Comparison of ENCODE assay signal across 8 mouse cellular contexts in genomic region chr2:52990874-52991687, GRCm38 (mm10).
DNase-seq lines count a peak whose midpoint lies in the region; ATAC-seq and TF ChIP-seq lines count a peak whose summit lies in the region.

No protein-coding gene starts in this region.

- DNase-seq in heart, adult 18-20 months = peak; percentile 64 to 77
- DNase-seq in embryonic facial prominence, embryonic 10.5 days (ENCODE audit: low spot score) = no peak
- DNase-seq in heart, postnatal 0 days (ENCODE audit: low spot score) = peak; percentile 16
- DNase-seq in lung, embryonic 14.5 days = peak; percentile 65
- DNase-seq in embryo, embryonic 9.5 days (ENCODE audit: extremely low spot score) = no peak
- no peak for DNase-seq in adipocyte (ENCODE audit: low spot score)

- H3K27ac ChIP-seq in heart, embryonic 11.5 days (ENCODE audit: low read depth, low read length) = no peak overlapping the region
- H3K27ac ChIP-seq in embryonic facial prominence, embryonic 10.5 days (replicated peaks) = peak overlapping the region; percentile 52; the same call in 1 of the 2 replicates
- H3K27ac ChIP-seq in heart, postnatal 0 days (ENCODE audit: low read depth) = peak overlapping the region; percentile 72
- peak overlapping the region; percentile 72; the same call in 1 of the 2 replicates for H3K27ac ChIP-seq in lung, embryonic 14.5 days (ENCODE audit: low read depth)

- H3K36me3 ChIP-seq in heart, embryonic 11.5 days (ENCODE audit: control insufficient read depth, insufficient read depth, low read length) = no peaks in the 10 kb centered on the region
- no peaks in the 10 kb centered on the region for H3K36me3 ChIP-seq in embryonic facial prominence, embryonic 10.5 days (replicated peaks)
- no peaks in the 10 kb centered on the region for H3K36me3 ChIP-seq in heart, postnatal 0 days (replicated peaks; ENCODE audit: control insufficient read depth, insufficient read depth, low read length)
- H3K36me3 ChIP-seq in lung, embryonic 14.5 days (ENCODE audit: insufficient read depth) = no peaks in the 10 kb centered on the region

- no peak overlapping the region for H3K4me2 ChIP-seq in heart, embryonic 11.5 days
- peak overlapping the region; percentile 24; the same call in 1 of the 2 replicates for H3K4me2 ChIP-seq in heart, postnatal 0 days (ENCODE audit: low read depth, low read length)
- peak overlapping the region; percentile 42 for H3K4me2 ChIP-seq in lung, embryonic 14.5 days

- 58% methylated on average over 9 of the region's 9 CpGs for WGBS in heart, embryonic 11.5 days (ENCODE audit: insufficient replicate concordance)
- 64% methylated on average over 9 of the region's 9 CpGs for WGBS in embryonic facial prominence, embryonic 10.5 days
- WGBS in heart, postnatal 0 days = 53% methylated on average over 9 of the region's 9 CpGs
- WGBS in lung, embryonic 14.5 days = 33% methylated on average over 9 of the region's 9 CpGs

- H3K9ac ChIP-seq in heart, embryonic 11.5 days (ENCODE audit: low read depth, low read length) = no peak overlapping the region
- H3K9ac ChIP-seq in heart, postnatal 0 days (replicated peaks; ENCODE audit: low read depth, low read length) = no peak overlapping the region
- H3K9ac ChIP-seq in lung, embryonic 14.5 days = no peak overlapping the region; the same call in 1 of the 2 replicates

- H3K4me3 ChIP-seq in heart, embryonic 11.5 days (ENCODE audit: low read depth, low read length) = no peak overlapping the region
- no peak overlapping the region for H3K4me3 ChIP-seq in embryonic facial prominence, embryonic 10.5 days
- H3K4me3 ChIP-seq in heart, postnatal 0 days (ENCODE audit: low read depth, low read length) = no peak overlapping the region
- no peak overlapping the region for H3K4me3 ChIP-seq in lung, embryonic 14.5 days (ENCODE audit: low read depth, low read length)

- no peaks in the 10 kb centered on the region for H3K9me3 ChIP-seq in heart, embryonic 11.5 days (replicated peaks; ENCODE audit: control insufficient read depth, low read length)
- H3K9me3 ChIP-seq in embryonic facial prominence, embryonic 10.5 days = no peaks in the 10 kb centered on the region
- H3K9me3 ChIP-seq in heart, postnatal 0 days (replicated peaks; ENCODE audit: control insufficient read depth, low read length) = no peaks in the 10 kb centered on the region
- H3K9me3 ChIP-seq in lung, embryonic 14.5 days (ENCODE audit: low read depth, low read length) = no peaks in the 10 kb centered on the region

- no peak for TF ChIP-seq EP300 in heart, postnatal 0 days (IDR thresholded peaks at IDR 0.05; ENCODE audit: low read depth)

- no peak for TF ChIP-seq CTCF in heart, postnatal 0 days (IDR thresholded peaks at IDR 0.05; ENCODE audit: low read depth)
- no peak for TF ChIP-seq CTCF in lung, embryonic 14.5 days (IDR thresholded peaks at IDR 0.05; ENCODE audit: low read depth)

- no peaks in the 10 kb centered on the region for H3K27me3 ChIP-seq in heart, embryonic 11.5 days (ENCODE audit: control insufficient read depth, insufficient read depth, low read length)
- no peaks in the 10 kb centered on the region for H3K27me3 ChIP-seq in embryonic facial prominence, embryonic 10.5 days (replicated peaks; ENCODE audit: low read depth, poor library complexity, severe bottlenecking)
- no peaks in the 10 kb centered on the region for H3K27me3 ChIP-seq in heart, postnatal 0 days (ENCODE audit: control insufficient read depth, insufficient read depth, low read length)
- H3K27me3 ChIP-seq in lung, embryonic 14.5 days (ENCODE audit: insufficient read depth, low read length) = no peaks in the 10 kb centered on the region

- no peak for ATAC-seq in heart, embryonic 11.5 days (replicated peaks; ENCODE audit: insufficient number of reproducible peaks, low FRiP score, low TSS enrichment)
- ATAC-seq in heart, postnatal 0 days (ENCODE audit: insufficient read depth, low read depth) = peak; percentile 36; the same call in 1 of the 2 replicates
- ATAC-seq in lung, embryonic 14.5 days (ENCODE audit: insufficient read depth) = peak; percentile 68
- no peak for ATAC-seq in erythroid progenitor cell, adult 5-6 weeks (replicated peaks; ENCODE audit: low FRiP score, poor library complexity, severe bottlenecking)

- H3K4me1 ChIP-seq in heart, embryonic 11.5 days (ENCODE audit: control insufficient read depth, insufficient read depth, low read length) = no peaks in the 10 kb centered on the region
- peaks cover 24% of the 10 kb centered on the region for H3K4me1 ChIP-seq in embryonic facial prominence, embryonic 10.5 days
- H3K4me1 ChIP-seq in heart, postnatal 0 days (ENCODE audit: control insufficient read depth, insufficient read depth) = no peaks in the 10 kb centered on the region; the same call in 1 of the 2 replicates
- peaks cover 11% of the 10 kb centered on the region for H3K4me1 ChIP-seq in lung, embryonic 14.5 days (ENCODE audit: insufficient read depth)

Comparison
In these comparisons a context has a peak if more than half of its experiments do, and no peak if none do; other contexts are left out.
1. ATAC-seq: peak in heart, postnatal 0 days (single experiment) and lung, embryonic 14.5 days (single experiment); none in heart, embryonic 11.5 days (single experiment) and erythroid progenitor cell, adult 5-6 weeks (single experiment).
2. DNase-seq: peak in heart, adult 18-20 months (2 of 2), heart, postnatal 0 days (single experiment) and lung, embryonic 14.5 days (single experiment); none in embryonic facial prominence, embryonic 10.5 days (single experiment), embryo, embryonic 9.5 days (single experiment) and adipocyte (single experiment).